Mouse (Mus musculus) frontal cortex, adult 2 months (tissue): Measurements from ENCODE around the gene Tspan1. TPM values are rescaled to one million over a fixed set of nuclear protein-coding genes. Genes with fewer than 3 reads are reported as not detected.

Source experiments
- DNase-seq, 2 experiments: peaks; one replicate each; pipeline ENCODE4 v3.0.0; 2022; ENCODE audit warnings: low spot score in 1 of 2; ENCODE audit errors: extremely low spot score in 1 of 2
- polyA plus RNA-seq: library from polyadenylated mRNA; depleted of rRNA; stranded (reverse); fragments of >200 nt; gene quantifications from 2 replicates; pipeline ENCODE4 v1.2.3, GENCODE M21; 2012

Gene Tspan1
- polyA plus RNA-seq, 1 experiment: 0.20 TPM

DNA sequence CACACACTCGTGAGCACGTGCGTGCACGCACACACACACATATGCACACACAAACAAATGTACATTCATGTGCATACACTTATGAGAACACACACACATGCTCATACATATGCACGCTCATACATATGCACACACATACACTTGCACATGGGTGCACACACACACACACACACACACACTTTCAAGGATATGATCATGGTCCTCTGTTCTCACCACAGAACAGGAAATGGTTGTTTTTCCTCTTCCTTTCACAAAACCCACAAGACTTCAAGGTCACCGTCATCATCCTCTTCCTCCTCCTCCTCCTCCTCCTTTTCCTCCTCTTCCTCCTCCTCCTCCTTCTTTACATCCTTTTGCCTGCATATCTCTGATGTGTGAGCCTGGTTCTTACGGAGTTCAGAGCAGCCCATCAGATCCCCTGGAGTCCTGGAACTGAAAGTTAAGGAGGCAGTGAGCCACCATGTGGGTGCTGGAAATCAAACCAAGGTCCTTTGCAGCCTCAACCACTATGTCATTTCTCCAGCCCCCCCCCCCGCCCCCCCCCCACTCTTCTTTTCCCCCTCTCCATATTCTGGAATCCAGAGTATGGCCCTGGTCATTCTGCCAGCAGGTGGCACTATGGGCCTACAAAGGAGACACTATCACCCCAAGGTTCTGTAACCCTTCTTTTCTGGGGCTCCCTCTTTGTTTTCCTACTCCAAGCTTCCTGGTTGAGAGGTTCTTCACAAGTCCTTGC is 1.4 kb upstream of the Tspan1 start:
- DNase-seq: peak in 1 of 2 experiments; percentile 91

DNA sequence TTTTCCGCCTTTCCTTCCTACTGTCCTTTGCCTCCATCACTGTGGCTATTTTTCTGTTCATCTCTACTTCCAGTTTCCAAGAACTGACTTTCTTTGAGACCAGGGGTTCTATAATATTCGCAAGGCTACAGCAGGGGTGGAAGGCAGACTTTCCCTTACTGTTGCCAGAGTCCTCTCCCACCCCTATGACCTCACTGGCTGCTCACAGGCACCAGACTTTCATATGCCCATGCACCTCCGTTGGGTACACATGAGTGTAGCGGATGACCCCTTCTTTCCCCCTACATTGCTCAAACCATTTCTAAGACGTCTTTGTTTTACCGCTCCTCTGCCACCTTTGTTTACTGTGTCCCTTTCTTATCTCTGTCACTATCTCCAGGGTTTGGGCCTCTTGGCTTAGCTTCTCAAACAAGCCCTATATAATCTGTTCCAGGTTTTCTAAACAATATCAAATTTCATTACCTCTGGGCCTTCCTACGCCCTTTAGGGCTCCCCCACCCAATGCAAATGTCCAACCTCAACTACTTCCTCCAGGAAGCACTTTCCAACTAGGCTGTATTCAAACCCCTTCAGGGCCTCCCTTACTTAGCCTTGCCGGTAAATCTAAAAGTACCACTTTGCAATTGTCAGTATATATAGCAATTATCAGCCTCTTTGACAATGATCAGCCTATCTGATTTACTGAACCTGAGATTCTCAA is 1.5 kb downstream of the Tspan1 start:
- no peak for DNase-seq

DNA sequence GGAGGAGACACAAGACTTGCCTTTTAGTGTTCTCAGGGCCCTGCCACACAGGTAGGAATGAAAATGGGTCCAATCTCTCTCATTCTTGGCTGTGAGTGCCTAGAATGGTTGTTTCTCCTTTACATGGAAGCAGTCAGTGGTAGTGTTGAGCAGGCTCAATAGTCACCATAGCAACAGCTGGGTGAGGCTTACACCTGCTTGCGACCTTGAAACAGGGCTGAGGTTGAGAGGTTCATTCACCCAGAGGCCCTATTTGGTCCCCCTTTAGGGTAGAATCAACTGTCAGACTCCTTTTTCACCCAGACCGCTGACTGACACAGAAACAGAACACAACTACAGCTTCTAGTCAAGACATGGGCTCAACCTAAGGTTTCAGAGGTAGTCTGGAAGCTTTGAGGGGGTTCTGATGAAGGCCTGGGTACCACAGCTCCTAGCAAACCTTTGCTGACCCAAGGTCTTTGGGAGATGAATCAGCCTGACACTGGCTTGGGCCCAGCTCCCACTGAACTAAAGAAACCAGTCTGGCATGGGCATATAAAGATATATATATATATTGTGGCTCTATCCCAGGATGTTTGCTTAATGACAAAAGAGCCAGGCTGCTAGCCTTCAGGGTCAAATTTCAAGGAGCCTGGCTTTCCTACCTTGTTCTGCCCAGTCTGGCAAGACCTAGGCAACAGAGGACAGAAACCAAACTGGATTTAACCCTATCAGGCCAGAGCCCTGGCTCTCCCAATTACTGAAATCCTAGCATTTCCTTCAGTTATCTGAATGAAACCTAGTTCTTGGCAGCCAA is 2.4 kb downstream of the Tspan1 start:
- no peak for DNase-seq

DNA sequence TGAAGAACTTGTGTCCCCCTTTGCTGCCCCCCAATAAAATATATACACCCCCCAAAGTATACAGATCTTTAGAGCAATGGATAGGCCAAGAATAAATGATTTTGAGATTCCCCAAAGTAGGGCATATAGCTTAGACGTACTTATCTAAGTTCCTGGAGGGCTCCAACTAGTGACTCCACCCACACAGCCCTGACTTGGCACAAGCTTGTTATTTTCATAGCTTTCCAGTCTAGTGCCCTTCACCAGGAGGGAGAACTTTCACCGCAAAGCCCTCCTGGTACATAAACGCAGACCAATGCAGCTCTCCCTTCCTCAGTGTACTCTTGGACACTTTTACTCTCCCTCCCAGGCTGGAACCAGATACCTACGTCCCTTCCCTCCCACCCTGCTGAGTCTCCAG is 5.3 kb downstream of the Tspan1 start:
- no peak for DNase-seq

- DNase-seq: peak; percentile 89
These were observed 6.6 kb downstream of the Tspan1 start for GRCm38 (mm10) chr4:116160769-116161168.

DNA sequence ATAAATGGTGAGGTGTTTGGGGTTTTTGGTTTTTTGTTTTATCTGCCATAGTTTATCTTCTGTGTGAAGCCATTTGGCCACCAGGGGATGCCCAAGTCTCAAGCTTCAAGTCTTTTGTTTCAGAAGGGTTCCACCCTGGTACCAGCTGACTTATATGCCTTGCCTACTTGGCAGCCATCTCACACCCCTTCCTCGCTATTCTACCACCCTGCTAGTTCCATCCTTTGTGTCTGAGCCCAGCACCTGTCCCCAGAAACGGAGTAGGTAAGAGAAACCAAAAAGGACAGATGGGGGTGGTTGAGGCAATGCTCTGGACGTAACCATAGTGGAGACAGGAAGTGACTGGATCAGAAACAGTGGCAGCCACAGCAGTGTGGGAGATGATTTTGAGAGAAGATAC is 7.5 kb downstream of the Tspan1 start:
- DNase-seq: peak in 1 of 2 experiments; percentile 69

GRCm38 (mm10) chr4:116157882-116158281 is 9.5 kb downstream of the Tspan1 start:
- no peak for DNase-seq

DNA sequence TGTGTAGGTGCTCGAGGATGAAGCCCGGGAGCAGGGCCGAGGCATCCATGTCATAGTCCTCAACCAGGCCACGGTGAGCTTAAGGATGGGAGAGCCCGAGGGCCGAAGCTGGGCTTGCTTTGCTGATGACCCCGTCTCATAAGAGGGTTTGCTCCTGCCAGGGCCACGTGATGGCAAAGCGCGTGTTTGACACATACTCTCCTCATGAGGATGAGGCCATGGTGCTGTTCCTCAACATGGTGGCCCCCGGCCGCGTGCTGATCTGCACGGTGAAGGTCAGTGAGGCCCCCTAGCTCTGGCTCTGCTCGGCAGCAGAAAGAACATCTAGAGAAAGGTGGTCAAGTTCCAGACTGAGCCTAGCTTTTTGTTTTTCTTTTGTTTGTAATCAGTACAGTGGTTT is 14.7 kb downstream of the Tspan1 start:
- DNase-seq: no peak

DNA sequence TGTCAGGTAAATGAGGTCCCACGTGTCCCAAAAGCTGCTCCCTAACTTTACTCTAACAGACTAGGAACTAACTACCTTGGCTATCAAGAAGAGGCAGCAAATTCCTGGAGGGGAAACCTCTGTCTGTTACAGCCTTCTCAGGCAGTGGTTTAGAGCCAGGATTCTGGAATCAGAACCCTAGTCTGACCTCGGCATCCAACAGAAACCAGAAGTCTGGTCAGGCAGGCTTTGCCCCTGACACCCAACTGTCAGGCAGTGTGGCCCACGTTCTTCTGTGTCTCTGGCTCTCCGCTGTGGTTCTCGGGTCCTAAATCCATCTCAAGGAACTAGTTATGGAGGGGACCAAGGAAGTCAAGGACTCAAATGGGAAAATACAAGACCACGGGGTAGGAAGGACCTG is 16.2 kb downstream of the Tspan1 start, which contains the start of gene Lurap1:
Lurap1 (minus strand) TSS at position 101 of the 400 bp plus-strand sequence.
- no peak for DNase-seq

- DNase-seq: no peak
These were observed 16.6 kb downstream of the Tspan1 start for GRCm38 (mm10) chr4:116150862-116151221.

DNA sequence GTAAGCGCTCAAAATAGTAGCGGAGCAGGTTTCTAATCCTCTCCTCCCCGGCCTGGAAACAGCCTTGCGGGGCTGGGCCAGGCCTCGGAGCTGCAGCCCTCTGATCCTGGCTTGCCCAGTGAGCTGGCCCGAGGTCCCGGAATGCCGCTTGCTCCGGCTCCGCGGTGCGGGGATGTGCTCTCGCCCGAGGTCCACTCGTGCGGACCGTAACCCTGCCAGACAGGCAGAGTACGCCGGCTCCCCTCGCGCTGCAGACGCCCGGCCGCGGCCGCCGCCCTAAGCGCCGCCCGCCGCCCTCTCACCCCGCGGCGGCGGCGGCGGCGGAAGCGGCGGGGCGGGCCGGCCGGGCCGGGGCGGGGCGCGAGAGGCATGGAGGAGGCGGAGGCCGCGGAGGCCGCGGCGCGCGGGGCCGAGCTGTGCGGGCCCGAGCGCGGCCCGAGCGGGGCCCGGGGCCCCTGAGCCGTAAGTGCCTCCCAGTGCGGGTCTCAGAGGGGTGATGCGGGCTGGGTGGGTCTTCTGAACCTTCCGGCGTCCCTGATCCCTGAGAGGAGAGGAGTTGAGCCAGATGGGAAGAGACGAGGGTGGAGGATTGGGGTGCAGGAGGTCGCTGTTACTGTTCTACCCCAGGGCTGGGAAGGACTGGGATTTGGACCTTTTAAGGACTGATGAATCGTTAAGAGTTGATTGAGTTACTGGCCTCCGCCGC is 17.1 kb downstream of the Tspan1 start:
- peak in 1 of 2 experiments; percentile 51 for DNase-seq

DNA sequence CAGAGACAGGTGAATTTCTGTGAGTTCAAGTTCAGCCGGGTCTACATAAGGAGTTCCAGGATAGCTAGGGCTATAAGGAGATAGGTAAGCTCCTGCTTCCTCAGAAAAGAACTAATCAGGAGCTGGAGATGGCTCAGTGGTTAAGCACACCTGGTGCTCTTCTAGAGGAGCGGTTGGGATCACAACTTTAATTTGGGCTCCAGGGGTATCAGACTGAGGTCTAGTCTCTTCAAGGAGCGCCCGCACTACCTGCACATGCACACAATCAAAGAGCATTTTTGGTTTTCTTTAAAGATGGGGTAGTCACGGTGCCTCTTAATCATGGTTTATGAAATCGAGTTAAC is 17.6 kb downstream of the Tspan1 start:
- peak in 1 of 2 experiments; percentile 40 for DNase-seq

DNA sequence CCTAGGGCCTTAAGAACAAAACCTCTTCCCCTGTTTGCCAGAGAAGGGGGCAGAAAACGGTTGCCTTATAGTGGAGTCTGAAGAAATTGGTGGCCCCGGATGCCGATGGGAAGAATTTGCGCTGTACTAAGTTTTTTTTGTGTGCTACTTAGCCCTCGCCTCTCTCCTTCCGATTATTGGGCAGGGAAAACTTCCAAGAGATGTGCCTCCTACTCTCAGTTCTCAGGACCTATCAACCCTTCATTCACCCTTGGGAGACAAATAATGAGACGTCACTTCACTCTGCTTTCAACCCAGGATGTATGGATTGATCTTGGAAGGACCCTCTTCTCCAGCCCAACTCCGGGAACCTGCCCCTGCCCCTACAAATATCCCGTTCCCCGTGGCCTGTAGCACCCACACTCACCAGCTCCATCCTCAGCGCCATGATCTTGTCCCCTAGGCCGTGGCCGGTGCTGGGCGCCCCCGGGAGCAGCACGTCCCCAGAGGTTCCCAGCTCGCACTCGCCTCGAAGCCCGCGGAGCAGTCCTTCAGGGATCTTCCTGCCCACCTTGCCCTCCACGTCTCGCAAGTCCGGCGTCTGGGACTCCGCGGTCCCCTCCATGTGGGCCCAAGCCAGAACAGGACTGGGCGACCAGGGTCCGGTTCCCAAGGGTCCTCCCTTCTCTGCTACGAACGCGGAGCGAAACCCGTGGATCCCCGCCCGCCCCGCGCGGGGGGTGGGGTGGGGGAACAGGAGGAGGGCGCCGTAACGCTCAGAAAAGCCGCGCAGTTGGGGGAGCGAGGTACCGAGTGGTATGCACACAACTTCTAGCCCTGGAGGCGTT is 23.3 kb downstream of the Tspan1 start:
- DNase-seq: peak in 1 of 2 experiments; percentile 75

GRCm38 (mm10) chr4:116143317-116143811 is 24.0 kb downstream of the Tspan1 start:
- no peak for DNase-seq

- DNase-seq: no peak
These were observed 25.1 kb downstream of the Tspan1 start for GRCm38 (mm10) chr4:116142269-116142668.

- no peak for DNase-seq
These were observed 25.7 kb downstream of the Tspan1 start for GRCm38 (mm10) chr4:116141736-116142135.

- peak in 1 of 2 experiments; percentile 72 for DNase-seq
These were observed 26.4 kb downstream of the Tspan1 start for GRCm38 (mm10) chr4:116140801-116141574.

- DNase-seq: no peak
These were observed 29.9 kb downstream of the Tspan1 start for GRCm38 (mm10) chr4:116137421-116137996.

GRCm38 (mm10) chr4:116134990-116135389 is 32.4 kb downstream of the Tspan1 start:
- DNase-seq: peak in 1 of 2 experiments; percentile 53
